Mouse (Mus musculus): ENCODE measurements around the gene Eif3m. TPM values are rescaled to one million over a fixed set of nuclear protein-coding genes. Genes with fewer than 3 reads are reported as not detected.

Eif3m gene
- 181 and 194 TPM in 2 replicates for polyA plus RNA-seq (2015; fragmentation: Nextera tagmentation; extraction: Ambion mirVana)

DNA sequence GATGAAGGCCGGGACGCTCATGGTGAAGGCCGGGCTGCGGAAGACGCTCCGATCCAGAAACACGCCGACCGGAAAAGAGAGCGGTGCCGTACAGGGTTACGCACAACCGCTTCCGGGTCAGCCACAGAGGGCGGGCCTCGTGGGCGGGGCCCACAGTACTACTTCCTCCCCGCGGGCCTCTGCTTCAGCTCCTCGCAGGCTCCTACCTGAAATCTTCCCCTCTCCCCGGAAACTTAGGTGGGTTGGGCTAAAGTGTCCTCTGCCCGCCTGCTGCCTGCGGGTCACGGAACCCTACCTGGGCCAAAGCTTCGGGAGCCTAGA, at the start of gene Eif3m:
Gene Eif3m (minus strand): TSS at position 114 of the 321 bp plus-strand sequence.
- no peaks in the 10 kb centered on the region for H3K27me3 ChIP-seq
- 0% methylated on average over 25 of the region's 25 CpGs for WGBS
- no peaks in the 10 kb centered on the region for H3K9me3 ChIP-seq (replicated peaks)
- H3K27ac ChIP-seq, result peak within 1 kb of the TSS; percentile 73
- H3K36me3 ChIP-seq, result peaks cover 19% of the 10 kb centered on the region
- H3K4me3 ChIP-seq, result peak within 1 kb of the TSS; percentile 90
- peak within 1 kb of the TSS; percentile 68 for H3K4me2 ChIP-seq
- peak; percentile 99 for ATAC-seq (replicated peaks; ENCODE audit: insufficient number of reproducible peaks, insufficient read depth, low FRiP score, low read depth)
- peak within 1 kb of the TSS; percentile 88 for H3K9ac ChIP-seq
- H3K4me1 ChIP-seq (replicated peaks), result peaks cover 11% of the 10 kb centered on the region

DNA sequence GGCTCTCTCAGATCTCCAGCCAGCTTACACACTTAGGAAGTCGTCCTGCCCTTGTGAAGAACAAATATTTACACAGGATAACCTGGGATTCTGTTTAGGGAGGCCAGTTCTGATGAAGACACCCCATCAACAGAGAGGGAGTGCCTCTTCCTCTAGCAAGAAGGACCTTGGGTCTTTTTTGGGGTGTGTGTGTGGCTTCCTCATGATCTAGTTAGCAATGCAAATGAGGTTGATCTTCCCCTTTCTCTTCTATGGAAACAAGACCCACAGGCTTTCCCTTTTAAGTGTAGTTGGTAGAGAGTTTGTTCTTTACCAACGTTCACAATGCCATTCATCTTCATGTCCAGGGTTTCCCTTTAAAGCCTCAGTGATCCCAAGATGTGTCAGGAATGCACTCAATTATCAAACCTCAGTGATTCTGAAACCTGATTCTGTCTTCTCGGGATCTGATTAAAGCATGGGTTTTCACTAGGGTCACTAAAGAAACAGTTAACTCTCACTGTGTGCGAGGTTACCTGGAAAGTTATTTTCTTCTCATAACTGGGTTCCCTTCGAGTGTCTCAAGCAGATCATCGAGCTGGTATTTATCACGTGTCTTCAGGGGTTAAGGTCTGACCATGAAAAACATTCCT, 46.0 kb upstream of the Eif3m start:
- H3K9me3 ChIP-seq (replicated peaks), result no peaks in the 10 kb centered on the region
- WGBS, result 45% methylated on average over 7 of the region's 7 CpGs
- H3K4me2 ChIP-seq, result no peak overlapping the region
- H3K4me3 ChIP-seq, result no peak overlapping the region
- H3K9ac ChIP-seq, result no peak overlapping the region
- no peak overlapping the region for H3K27ac ChIP-seq
- H3K27me3 ChIP-seq, result no peaks in the 10 kb centered on the region
- H3K4me1 ChIP-seq (replicated peaks), result no peaks in the 10 kb centered on the region
- ATAC-seq (replicated peaks; ENCODE audit: insufficient number of reproducible peaks, insufficient read depth, low FRiP score, low read depth), result no peak
- no peaks in the 10 kb centered on the region for H3K36me3 ChIP-seq

DNA sequence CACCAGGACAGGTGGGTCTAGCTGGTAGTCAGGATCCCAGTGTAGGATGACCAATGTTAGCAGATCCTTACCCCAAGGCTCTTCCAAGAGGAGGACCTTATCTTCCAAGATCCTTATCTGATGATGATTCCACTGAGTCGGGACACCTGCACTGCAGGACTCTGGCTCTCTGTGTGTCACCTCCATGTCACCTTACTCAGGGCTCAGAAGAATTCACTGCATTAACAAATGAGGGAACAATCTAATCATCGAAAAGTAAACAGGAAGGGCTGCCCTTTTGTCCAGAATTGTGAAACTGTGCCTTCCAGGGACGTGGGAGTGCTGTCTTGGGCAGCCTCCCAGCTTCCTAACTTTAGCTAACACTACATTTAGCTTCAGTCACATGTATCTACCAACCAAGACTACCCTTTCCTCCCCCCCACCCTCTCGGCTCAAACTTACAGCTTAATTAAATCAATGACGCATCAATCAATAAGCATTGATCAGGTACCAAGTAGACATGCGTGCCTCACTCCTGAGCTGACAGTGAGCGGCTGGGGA, 41.8 kb upstream of the Eif3m start:
- no peak overlapping the region for H3K9ac ChIP-seq
- H3K4me1 ChIP-seq (replicated peaks), result no peaks in the 10 kb centered on the region
- no peak overlapping the region for H3K27ac ChIP-seq
- no peak overlapping the region for H3K4me2 ChIP-seq
- H3K36me3 ChIP-seq, result no peaks in the 10 kb centered on the region
- H3K4me3 ChIP-seq, result no peak overlapping the region
- no peak for ATAC-seq (replicated peaks; ENCODE audit: insufficient number of reproducible peaks, insufficient read depth, low FRiP score, low read depth)
- H3K9me3 ChIP-seq (replicated peaks), result no peaks in the 10 kb centered on the region
- H3K27me3 ChIP-seq, result no peaks in the 10 kb centered on the region
- WGBS, result 63% methylated on average over 7 of the region's 7 CpGs

DNA sequence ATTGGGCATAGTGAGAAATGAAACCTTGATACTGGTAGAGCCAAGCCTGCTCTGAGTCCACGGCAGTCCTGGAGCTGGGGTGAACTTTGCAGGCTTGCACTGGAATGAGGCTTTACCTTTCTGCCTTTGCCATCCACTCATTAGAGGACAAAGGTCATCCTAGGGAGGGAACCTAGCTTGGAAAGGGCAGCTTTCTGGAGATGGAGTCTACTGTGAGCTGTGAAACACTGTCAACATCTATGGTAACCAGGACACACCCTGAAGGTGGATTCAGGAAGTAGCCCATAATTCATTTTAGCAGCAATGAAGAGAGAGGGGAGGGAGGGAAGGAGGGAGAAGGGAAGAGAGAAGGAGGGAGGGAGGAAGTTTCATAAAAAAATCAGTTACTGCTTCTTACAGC, 38.6 kb upstream of the Eif3m start:
- H3K36me3 ChIP-seq, result no peaks in the 10 kb centered on the region
- no peak overlapping the region for H3K9ac ChIP-seq
- no peaks in the 10 kb centered on the region for H3K27me3 ChIP-seq
- H3K4me2 ChIP-seq, result no peak overlapping the region
- H3K9me3 ChIP-seq (replicated peaks), result no peaks in the 10 kb centered on the region
- ATAC-seq (replicated peaks; ENCODE audit: insufficient number of reproducible peaks, insufficient read depth, low FRiP score, low read depth), result no peak
- 68% methylated on average over 1 of the region's 1 CpGs for WGBS
- H3K4me1 ChIP-seq (replicated peaks), result no peaks in the 10 kb centered on the region
- H3K4me3 ChIP-seq, result no peak overlapping the region
- H3K27ac ChIP-seq, result no peak overlapping the region

DNA sequence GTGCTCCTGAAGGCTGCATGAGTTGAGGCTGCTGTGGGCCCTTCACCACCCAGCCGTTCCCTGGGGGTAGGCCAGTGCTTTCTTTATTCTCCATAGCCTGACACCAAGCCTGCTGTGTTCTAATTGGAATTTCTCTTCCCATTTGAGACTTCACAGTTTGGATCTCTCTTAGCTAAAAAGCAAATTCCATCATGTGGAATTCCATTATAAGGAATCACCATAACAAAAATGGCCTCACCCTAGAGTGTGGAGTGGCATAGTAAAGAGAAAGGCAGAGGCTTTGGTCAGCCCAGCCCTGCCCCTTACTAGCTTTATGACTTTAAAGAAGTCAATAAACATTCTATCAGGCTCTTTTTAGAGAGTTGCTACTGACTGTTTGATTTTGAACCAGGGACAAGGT, 31.4 kb upstream of the Eif3m start:
- no peaks in the 10 kb centered on the region for H3K9me3 ChIP-seq (replicated peaks)
- H3K9ac ChIP-seq, result no peak overlapping the region
- H3K36me3 ChIP-seq, result no peaks in the 10 kb centered on the region
- no peaks in the 10 kb centered on the region for H3K27me3 ChIP-seq
- no peak overlapping the region for H3K27ac ChIP-seq
- H3K4me3 ChIP-seq, result no peak overlapping the region
- H3K4me2 ChIP-seq, result no peak overlapping the region
- WGBS, result 67% methylated on average over 1 of the region's 1 CpGs
- H3K4me1 ChIP-seq (replicated peaks), result no peaks in the 10 kb centered on the region
- no peak for ATAC-seq (replicated peaks; ENCODE audit: insufficient number of reproducible peaks, insufficient read depth, low FRiP score, low read depth)

DNA sequence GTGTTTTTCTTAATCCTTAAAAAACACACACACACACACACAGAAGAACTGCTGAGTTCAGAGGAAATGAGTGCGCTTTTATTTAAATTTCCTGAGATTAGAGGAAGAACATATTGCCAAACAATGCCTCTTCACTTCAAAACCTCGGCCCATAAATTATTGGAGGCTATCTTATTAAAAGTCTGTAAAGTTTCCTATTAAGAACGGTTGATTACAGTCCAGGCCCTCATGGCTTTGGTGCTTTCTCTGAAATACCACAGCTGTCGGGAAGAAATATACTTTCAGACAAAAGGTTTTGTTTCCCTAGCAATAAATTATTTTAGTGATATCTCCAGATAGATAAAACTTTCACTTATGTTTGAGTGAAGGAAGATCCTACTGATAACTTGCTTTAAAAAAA, 26.3 kb upstream of the Eif3m start:
- 59% methylated on average over 4 of the region's 4 CpGs for WGBS
- no peak for ATAC-seq (replicated peaks; ENCODE audit: insufficient number of reproducible peaks, insufficient read depth, low FRiP score, low read depth)

DNA sequence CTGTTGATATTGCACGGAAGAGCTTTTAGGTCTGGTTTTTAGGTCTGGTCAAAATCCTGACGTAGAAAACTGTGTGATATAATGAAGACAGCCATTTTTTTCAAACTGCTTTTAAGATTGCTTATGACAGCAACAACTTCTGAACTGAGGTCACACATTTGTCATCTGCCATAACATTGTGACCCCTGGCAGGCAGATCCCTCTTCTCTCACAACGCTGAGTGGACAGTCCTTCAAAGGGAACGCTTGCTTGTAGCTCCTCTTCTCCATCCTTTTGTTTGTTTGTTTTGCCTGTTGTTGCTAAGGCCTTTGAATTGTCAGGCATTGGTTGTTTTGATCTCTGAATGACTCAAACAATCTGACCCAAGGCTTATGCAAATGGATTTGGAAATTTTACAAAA, 24.0 kb upstream of the Eif3m start:
- no peaks in the 10 kb centered on the region for H3K27me3 ChIP-seq
- WGBS, result 64% methylated on average over 4 of the region's 4 CpGs
- H3K9ac ChIP-seq, result no peak overlapping the region
- no peak overlapping the region for H3K4me2 ChIP-seq
- H3K9me3 ChIP-seq (replicated peaks), result no peaks in the 10 kb centered on the region
- no peaks in the 10 kb centered on the region for H3K4me1 ChIP-seq (replicated peaks)
- no peak for ATAC-seq (replicated peaks; ENCODE audit: insufficient number of reproducible peaks, insufficient read depth, low FRiP score, low read depth)
- no peaks in the 10 kb centered on the region for H3K36me3 ChIP-seq
- H3K4me3 ChIP-seq, result no peak overlapping the region
- no peak overlapping the region for H3K27ac ChIP-seq

More for the DNA sequence above, 26.3 kb upstream of the Eif3m start:
- Histone ChIP-seq H3K4me2 (no peak overlapping the region), H3K36me3 (no peaks in the 10 kb centered on the region), H3K9me3 (replicated peaks) (no peaks in the 10 kb centered on the region), H3K27ac (no peak overlapping the region), H3K4me1 (replicated peaks) (no peaks in the 10 kb centered on the region), H3K27me3 (no peaks in the 10 kb centered on the region), H3K9ac (no peak overlapping the region), H3K4me3 (no peak overlapping the region)

DNA sequence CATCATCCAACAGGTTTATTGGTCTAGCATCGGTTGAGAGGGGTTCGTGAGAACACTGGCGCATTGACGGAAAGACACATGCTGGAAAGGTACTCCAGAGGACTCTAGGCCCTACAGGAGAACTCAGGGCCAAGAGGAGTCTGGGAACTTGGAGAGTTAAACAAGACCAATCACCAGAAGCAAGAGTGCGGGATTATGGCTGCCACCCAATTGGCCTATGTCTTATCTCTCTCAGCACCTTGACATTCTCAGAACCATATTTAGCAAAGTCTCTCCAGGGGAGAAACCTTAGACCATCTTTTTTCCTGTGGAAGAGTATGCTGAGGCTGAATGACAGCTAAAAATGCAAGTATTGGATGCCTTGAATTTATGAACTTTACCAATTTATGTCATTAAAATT, 22.0 kb upstream of the Eif3m start:
- Histone ChIP-seq H3K27ac (no peak overlapping the region), H3K36me3 (no peaks in the 10 kb centered on the region), H3K4me3 (no peak overlapping the region), H3K9me3 (replicated peaks) (no peaks in the 10 kb centered on the region), H3K4me2 (no peak overlapping the region), H3K9ac (no peak overlapping the region), H3K4me1 (replicated peaks) (no peaks in the 10 kb centered on the region), H3K27me3 (no peaks in the 10 kb centered on the region)
- 89% methylated on average over 5 of the region's 5 CpGs for WGBS
- ATAC-seq (replicated peaks; ENCODE audit: insufficient number of reproducible peaks, insufficient read depth, low FRiP score, low read depth), result no peak

DNA sequence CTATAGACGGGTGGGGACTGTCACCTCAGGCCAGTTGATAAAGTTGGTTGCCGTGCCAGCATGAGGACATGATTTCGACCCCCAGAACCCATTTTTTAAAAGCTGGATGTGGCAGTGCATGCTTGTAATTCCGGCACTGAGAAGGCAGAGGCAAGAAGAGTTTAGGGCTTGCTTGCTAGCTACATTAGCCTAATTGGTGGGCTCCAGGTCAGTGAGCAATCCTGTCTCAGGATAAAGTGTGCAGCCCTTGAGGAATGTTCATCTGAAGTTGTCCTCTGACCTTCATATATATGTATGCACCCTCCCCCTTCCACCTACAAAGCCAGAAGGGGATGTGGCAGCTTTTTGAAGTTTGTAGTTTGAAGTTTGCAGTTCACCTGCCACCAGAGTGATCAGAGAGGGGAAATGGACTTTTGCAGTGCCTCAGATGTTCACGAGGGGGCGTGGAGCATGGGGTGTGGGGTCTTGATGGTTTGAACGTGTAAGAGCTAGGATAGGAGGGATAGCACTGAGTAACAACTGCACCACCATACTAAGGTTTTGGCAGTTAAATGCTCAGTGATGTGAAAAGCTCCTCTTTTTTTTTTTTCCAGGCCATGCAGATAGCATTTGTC, 21.2 kb upstream of the Eif3m start:
- no peaks in the 10 kb centered on the region for H3K9me3 ChIP-seq (replicated peaks)
- WGBS, result 69% methylated on average over 7 of the region's 7 CpGs
- no peak overlapping the region for H3K27ac ChIP-seq
- H3K4me1 ChIP-seq (replicated peaks), result no peaks in the 10 kb centered on the region
- no peak overlapping the region for H3K4me2 ChIP-seq
- H3K36me3 ChIP-seq, result no peaks in the 10 kb centered on the region
- H3K9ac ChIP-seq, result no peak overlapping the region
- no peak overlapping the region for H3K4me3 ChIP-seq
- no peaks in the 10 kb centered on the region for H3K27me3 ChIP-seq
- no peak for ATAC-seq (replicated peaks; ENCODE audit: insufficient number of reproducible peaks, insufficient read depth, low FRiP score, low read depth)

DNA sequence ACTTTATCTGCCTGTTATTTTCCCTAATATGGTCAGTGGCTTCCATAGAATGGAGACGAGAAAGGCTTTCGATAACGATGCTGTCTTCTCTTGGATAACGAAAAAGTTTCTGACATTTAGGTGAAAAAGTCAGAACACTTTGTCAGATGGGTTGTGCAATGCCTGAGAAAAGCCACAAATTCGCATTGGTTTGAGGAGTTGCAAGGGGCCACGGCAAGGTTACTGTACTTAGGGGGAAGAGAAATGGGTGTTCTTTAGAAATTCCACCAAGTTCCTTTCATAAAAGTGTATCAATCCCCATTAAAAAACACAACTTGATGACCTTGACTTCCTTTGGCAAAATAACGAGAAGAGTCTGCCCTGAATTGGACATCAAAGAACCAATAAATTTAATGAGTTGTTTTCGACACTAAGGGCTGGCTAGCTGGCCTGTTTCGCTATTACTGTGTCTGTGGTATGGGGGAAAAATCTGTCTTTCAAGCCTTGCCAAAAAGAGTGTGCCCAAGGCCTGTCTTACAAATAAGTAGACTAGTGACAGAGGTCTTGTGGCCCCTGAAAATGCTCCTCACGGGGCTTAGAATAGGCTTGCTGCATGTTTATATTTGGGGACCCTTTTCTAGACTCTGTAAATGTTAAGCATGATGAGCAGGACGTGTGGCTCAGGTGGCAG, 19.7 kb upstream of the Eif3m start:
- 77% methylated on average over 11 of the region's 11 CpGs for WGBS
- ATAC-seq (replicated peaks; ENCODE audit: insufficient number of reproducible peaks, insufficient read depth, low FRiP score, low read depth), result no peak
- no peak overlapping the region for H3K27ac ChIP-seq

DNA sequence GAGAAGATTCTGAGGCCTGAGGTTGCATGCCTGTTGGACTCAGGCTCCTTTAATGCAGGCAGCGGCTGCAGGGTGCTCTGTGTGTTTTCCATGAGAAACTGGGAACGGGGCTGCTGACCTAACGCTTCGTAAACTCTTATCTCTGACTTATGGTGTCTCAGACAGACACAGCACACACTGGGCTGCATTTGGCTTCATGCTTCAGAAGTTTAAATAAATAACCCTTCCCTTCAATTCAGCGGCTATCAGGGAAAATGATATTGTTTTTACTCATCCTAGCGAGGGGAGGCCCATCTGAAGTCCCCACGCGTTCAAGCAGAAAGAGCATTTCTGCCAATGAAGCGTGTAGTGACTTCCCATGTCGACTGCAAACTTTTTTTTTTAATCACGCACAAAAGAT, 19.1 kb upstream of the Eif3m start:
- no peaks in the 10 kb centered on the region for H3K4me1 ChIP-seq (replicated peaks)
- no peaks in the 10 kb centered on the region for H3K36me3 ChIP-seq
- no peak overlapping the region for H3K4me2 ChIP-seq
- H3K4me3 ChIP-seq, result no peak overlapping the region
- no peak for ATAC-seq (replicated peaks; ENCODE audit: insufficient number of reproducible peaks, insufficient read depth, low FRiP score, low read depth)
- H3K9me3 ChIP-seq (replicated peaks), result no peaks in the 10 kb centered on the region
- H3K27me3 ChIP-seq, result no peaks in the 10 kb centered on the region
- 55% methylated on average over 11 of the region's 11 CpGs for WGBS
- H3K9ac ChIP-seq, result no peak overlapping the region
- H3K27ac ChIP-seq, result no peak overlapping the region

More for the DNA sequence above, 19.7 kb upstream of the Eif3m start:
- Histone ChIP-seq H3K9me3 (replicated peaks) (no peaks in the 10 kb centered on the region), H3K4me1 (replicated peaks) (no peaks in the 10 kb centered on the region), H3K36me3 (no peaks in the 10 kb centered on the region), H3K27me3 (no peaks in the 10 kb centered on the region), H3K9ac (no peak overlapping the region), H3K4me3 (no peak overlapping the region), H3K4me2 (no peak overlapping the region)
